Mouse (Mus musculus): ENCODE data around the gene Vim. TPM values are rescaled to one million over a fixed set of nuclear protein-coding genes. Genes with fewer than 3 reads are reported as not detected.
A peak's percentile ranks its signal among the peaks of the same experiment; 100 is the strongest.

Gene Vim
- polyA plus RNA-seq, 1 experiment, result 3.2 TPM

DNA sequence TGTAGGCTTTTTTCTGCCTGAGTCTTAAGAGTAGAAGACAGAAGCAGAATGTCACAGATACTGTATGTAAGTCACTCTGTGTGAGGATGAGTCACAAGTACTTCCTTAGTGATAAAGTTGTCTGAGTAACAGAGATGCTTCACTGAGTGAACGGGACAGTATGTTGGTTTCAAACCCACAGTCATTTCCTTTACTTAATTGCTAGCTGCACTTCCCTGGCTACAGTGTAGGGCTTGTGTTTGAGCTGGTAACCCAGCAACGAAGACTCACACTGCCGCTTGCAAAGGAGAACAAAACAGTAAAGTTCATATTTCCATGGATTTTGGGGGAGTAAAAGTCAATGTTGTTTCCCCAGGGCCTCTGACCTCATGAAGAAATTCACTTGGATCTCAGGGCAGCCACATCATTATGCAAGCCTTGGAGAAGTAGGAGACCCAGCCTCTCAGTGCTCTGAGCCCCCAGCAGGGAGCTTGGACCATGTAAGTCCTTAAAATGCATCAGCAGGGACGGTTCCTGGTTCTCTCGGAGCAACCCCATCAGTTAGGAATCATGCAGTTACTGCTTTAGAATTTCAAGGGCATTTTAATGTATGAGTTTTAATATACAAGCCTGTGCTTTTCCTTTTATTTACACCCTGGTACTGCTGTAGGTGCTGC lies 15.0 kb upstream of the Vim start:
- H3K36me3 ChIP-seq (ENCODE audit: control insufficient read depth), result no peaks in the 10 kb centered on the region
- no peaks in the 10 kb centered on the region for H3K4me1 ChIP-seq (ENCODE audit: control insufficient read depth)
- no peak for TF ChIP-seq GATA1 (IDR thresholded peaks at IDR 0.05; ENCODE audit: low read length)
- TF ChIP-seq TAL1 (IDR thresholded peaks at IDR 0.05; ENCODE audit: low read length), result no peak
- no peak overlapping the region for H3K4me3 ChIP-seq (replicated peaks)
- H3K27me3 ChIP-seq (ENCODE audit: control insufficient read depth), result peaks cover 5% of the 10 kb centered on the region
- no peaks in the 10 kb centered on the region for H3K9me3 ChIP-seq (ENCODE audit: control insufficient read depth, low read length)

DNA sequence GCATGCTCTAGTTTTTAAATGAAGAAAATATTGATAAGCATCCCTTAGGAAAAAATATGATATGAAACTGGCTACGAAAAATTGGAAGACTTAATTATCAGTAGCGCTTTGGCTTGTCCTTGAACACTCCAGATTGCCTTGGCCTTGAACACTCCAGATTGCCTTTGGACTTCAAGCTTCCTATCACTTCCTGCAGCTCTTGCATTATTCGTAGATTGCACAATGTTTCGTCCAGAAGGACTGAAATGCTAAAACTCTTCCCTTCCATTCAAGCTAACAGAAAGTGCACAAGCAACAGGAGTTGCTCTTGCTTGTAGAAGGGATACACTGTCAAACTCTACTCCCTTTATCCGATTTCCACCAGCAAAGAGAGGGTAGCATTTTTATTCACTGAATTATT lies 14.4 kb upstream of the Vim start:
- Histone ChIP-seq H3K27me3 (ENCODE audit: control insufficient read depth) (peaks cover 5% of the 10 kb centered on the region), H3K4me3 (replicated peaks) (no peak overlapping the region), H3K4me1 (ENCODE audit: control insufficient read depth) (no peaks in the 10 kb centered on the region), H3K9me3 (ENCODE audit: control insufficient read depth, low read length) (no peaks in the 10 kb centered on the region), H3K36me3 (ENCODE audit: control insufficient read depth) (no peaks in the 10 kb centered on the region)
- TF ChIP-seq TAL1 (IDR thresholded peaks at IDR 0.05; ENCODE audit: low read length) (no peak), GATA1 (IDR thresholded peaks at IDR 0.05; ENCODE audit: low read length) (no peak)

DNA sequence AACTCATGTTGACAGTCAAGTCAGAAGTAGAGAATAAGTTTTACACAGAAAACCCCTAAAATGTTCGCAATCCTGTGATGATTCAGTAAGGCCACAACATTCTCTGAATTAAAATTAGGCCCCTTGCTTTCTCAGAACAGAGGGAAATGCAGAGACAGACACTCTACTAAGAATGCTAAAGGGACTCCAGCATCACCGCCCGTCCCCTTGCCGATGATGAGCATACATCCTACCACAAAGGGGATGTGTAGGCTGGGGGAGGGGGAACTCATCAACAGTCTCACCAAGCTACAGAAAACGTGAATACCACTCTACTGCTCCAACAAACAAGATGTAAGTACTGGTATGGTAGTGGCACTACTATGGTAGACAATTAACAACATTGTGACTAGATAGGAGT lies 14.0 kb upstream of the Vim start:
- Histone ChIP-seq H3K27me3 (ENCODE audit: control insufficient read depth) (peaks cover 5% of the 10 kb centered on the region), H3K9me3 (ENCODE audit: control insufficient read depth, low read length) (no peaks in the 10 kb centered on the region), H3K4me1 (ENCODE audit: control insufficient read depth) (no peaks in the 10 kb centered on the region), H3K36me3 (ENCODE audit: control insufficient read depth) (no peaks in the 10 kb centered on the region), H3K4me3 (replicated peaks) (no peak overlapping the region)
- TF ChIP-seq TAL1 (IDR thresholded peaks at IDR 0.05; ENCODE audit: low read length), result no peak
- no peak for TF ChIP-seq GATA1 (IDR thresholded peaks at IDR 0.05; ENCODE audit: low read length)

GRCm38 (mm10) chr2:13560396-13560795 lies 13.3 kb upstream of the Vim start:
- Histone ChIP-seq H3K4me1 (ENCODE audit: control insufficient read depth) (no peaks in the 10 kb centered on the region), H3K4me3 (replicated peaks) (no peak overlapping the region), H3K36me3 (ENCODE audit: control insufficient read depth) (no peaks in the 10 kb centered on the region), H3K27me3 (ENCODE audit: control insufficient read depth) (peaks cover 5% of the 10 kb centered on the region), H3K9me3 (ENCODE audit: control insufficient read depth, low read length) (no peaks in the 10 kb centered on the region)
- TF ChIP-seq TAL1 (IDR thresholded peaks at IDR 0.05; ENCODE audit: low read length) (no peak), GATA1 (IDR thresholded peaks at IDR 0.05; ENCODE audit: low read length) (no peak)

DNA sequence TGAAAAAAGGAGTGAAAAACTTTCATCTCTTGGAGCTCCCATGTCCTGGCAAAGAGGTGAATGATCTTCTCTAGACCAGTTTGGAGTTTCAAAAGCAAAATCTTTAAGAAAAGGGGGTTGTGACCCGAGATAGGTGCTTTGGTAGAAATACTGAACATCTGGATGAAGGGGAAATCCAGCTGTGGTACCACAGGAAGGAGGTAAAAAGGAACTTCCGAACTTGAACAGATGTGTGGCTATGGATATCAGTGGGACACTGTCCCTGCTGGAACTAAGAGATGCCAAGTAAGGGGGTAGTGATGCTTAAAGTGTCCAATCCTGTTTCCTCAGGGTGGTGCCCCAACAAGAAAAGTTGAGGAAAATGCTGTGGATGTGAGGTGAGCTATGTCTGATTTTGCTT lies 3.6 kb upstream of the Vim start:
- Histone ChIP-seq H3K27me3 (ENCODE audit: control insufficient read depth) (peaks cover 55% of the 10 kb centered on the region), H3K4me1 (ENCODE audit: control insufficient read depth) (peaks cover 19% of the 10 kb centered on the region), H3K9me3 (ENCODE audit: control insufficient read depth, low read length) (peaks cover 2% of the 10 kb centered on the region; the same call in 1 of the 2 replicates), H3K4me3 (replicated peaks) (no peak overlapping the region), H3K36me3 (ENCODE audit: control insufficient read depth) (no peaks in the 10 kb centered on the region)
- TF ChIP-seq TAL1 (IDR thresholded peaks at IDR 0.05; ENCODE audit: low read length), result no peak
- no peak for TF ChIP-seq GATA1 (IDR thresholded peaks at IDR 0.05; ENCODE audit: low read length)

DNA sequence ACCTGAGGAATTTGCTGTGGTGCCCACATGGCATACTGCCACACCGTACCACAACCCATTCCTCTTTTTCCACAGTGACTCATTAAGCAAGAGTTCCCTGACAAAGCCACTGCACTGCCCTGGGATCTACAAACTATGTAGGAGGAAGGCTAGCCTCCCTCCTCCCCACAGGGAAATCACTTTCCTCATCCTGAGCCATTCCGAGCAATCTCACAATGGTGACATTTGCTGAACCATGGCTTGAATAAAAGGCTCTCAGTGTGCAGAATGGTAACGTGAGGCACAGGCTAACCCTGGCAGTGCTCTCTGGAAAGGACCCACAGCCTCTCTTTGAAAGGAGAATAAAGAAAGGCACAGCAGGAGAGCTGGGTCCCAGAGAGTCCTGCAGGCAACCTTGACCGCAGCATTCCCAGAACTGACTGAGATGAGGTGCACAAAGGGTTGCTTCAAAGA lies 1.6 kb upstream of the Vim start:
- TF ChIP-seq TAL1 (IDR thresholded peaks at IDR 0.05; ENCODE audit: low read length), result no peak
- no peak for TF ChIP-seq GATA1 (IDR thresholded peaks at IDR 0.05; ENCODE audit: low read length)
- peaks cover 23% of the 10 kb centered on the region for H3K4me1 ChIP-seq (ENCODE audit: control insufficient read depth)
- no peak overlapping the region for H3K4me3 ChIP-seq (replicated peaks)
- H3K9me3 ChIP-seq (ENCODE audit: control insufficient read depth, low read length), result peaks cover 2% of the 10 kb centered on the region; the same call in 1 of the 2 replicates
- H3K36me3 ChIP-seq (ENCODE audit: control insufficient read depth), result no peaks in the 10 kb centered on the region
- peaks cover 73% of the 10 kb centered on the region for H3K27me3 ChIP-seq (ENCODE audit: control insufficient read depth)

GRCm38 (mm10) chr2:13572647-13573407 lies 900 bp upstream of the Vim start:
- Histone ChIP-seq H3K9me3 (ENCODE audit: control insufficient read depth, low read length) (peaks cover 2% of the 10 kb centered on the region; the same call in 1 of the 2 replicates), H3K27me3 (ENCODE audit: control insufficient read depth) (peaks cover 74% of the 10 kb centered on the region), H3K4me1 (ENCODE audit: control insufficient read depth) (peaks cover 23% of the 10 kb centered on the region), H3K36me3 (ENCODE audit: control insufficient read depth) (no peaks in the 10 kb centered on the region), H3K4me3 (replicated peaks) (no peak overlapping the region)
- TF ChIP-seq TAL1 (IDR thresholded peaks at IDR 0.05; ENCODE audit: low read length) (no peak), GATA1 (IDR thresholded peaks at IDR 0.05; ENCODE audit: low read length) (no peak)

- peaks cover 76% of the 10 kb centered on the region for H3K27me3 ChIP-seq (ENCODE audit: control insufficient read depth)
- peaks cover 23% of the 10 kb centered on the region for H3K4me1 ChIP-seq (ENCODE audit: control insufficient read depth)
- H3K36me3 ChIP-seq (ENCODE audit: control insufficient read depth), result no peaks in the 10 kb centered on the region
- no peak for TF ChIP-seq TAL1 (IDR thresholded peaks at IDR 0.05; ENCODE audit: low read length)
- TF ChIP-seq GATA1 (IDR thresholded peaks at IDR 0.05; ENCODE audit: low read length), result no peak
- H3K9me3 ChIP-seq (ENCODE audit: control insufficient read depth, low read length), result peaks cover 2% of the 10 kb centered on the region; the same call in 1 of the 2 replicates
- peak overlapping the region; percentile 49 for H3K4me3 ChIP-seq (replicated peaks)
These were observed 506 bp downstream of the Vim start for GRCm38 (mm10) chr2:13574066-13574800.

DNA sequence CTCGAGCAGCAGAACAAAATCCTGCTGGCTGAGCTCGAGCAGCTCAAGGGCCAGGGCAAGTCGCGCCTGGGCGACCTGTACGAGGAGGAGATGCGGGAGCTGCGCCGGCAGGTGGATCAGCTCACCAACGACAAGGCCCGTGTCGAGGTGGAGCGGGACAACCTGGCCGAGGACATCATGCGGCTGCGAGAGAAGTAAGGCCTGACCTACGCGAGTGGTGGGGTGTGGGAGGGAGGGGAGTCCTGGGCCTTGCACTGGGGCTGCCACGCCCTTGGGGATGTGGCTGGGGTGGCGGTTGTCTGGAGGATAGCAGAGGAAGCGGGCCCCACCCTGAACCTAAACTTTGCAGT lies 1.0 kb downstream of the Vim start:
- no peak for TF ChIP-seq GATA1 (IDR thresholded peaks at IDR 0.05; ENCODE audit: low read length)
- TF ChIP-seq TAL1 (IDR thresholded peaks at IDR 0.05; ENCODE audit: low read length), result no peak
- peak overlapping the region; percentile 49 for H3K4me3 ChIP-seq (replicated peaks)
- peaks cover 23% of the 10 kb centered on the region for H3K4me1 ChIP-seq (ENCODE audit: control insufficient read depth)
- H3K9me3 ChIP-seq (ENCODE audit: control insufficient read depth, low read length), result peaks cover 2% of the 10 kb centered on the region; the same call in 1 of the 2 replicates
- no peaks in the 10 kb centered on the region for H3K36me3 ChIP-seq (ENCODE audit: control insufficient read depth)
- H3K27me3 ChIP-seq (ENCODE audit: control insufficient read depth), result peaks cover 76% of the 10 kb centered on the region
